Mouse (Mus musculus): ENCODE results near the gene A630095E13Rik. TPM values are rescaled to one million over a fixed set of nuclear protein-coding genes. Genes with fewer than 3 reads are reported as not detected.

A630095E13Rik gene
- total RNA-seq (2023): not detected

GRCm38 (mm10) chr9:36643276-36643675 lies at the start of gene A630095E13Rik:
Gene A630095E13Rik, minus strand, starts transcription at chr9:36643376.

GRCm38 (mm10) chr9:36692920-36693319 lies 49.7 kb upstream of the A630095E13Rik start, which contains the start of gene Acrv1:
Gene Acrv1, plus strand, starts transcription at chr9:36693220.

Other genes with a start within 250 kb of the A630095E13Rik start
- gene Gm7257, start 211.5 kb downstream of the A630095E13Rik start, total RNA-seq (2023): not detected
- not detected for gene Gm9513, start 167.7 kb downstream of the A630095E13Rik start, total RNA-seq (2023)
- not detected for gene Gm5615, start 101.4 kb downstream of the A630095E13Rik start, total RNA-seq (2023)
- gene Gm17689, start 60.7 kb downstream of the A630095E13Rik start, total RNA-seq (2023): not detected
- not detected for gene Acrv1, start 49.8 kb upstream of the A630095E13Rik start, total RNA-seq (2023)
- gene Chek1, start 83.7 kb upstream of the A630095E13Rik start, total RNA-seq (2023): 7.8 TPM
- gene Stt3a, start 124.3 kb upstream of the A630095E13Rik start, total RNA-seq (2023): 162 TPM
- gene Ei24, start 154.0 kb upstream of the A630095E13Rik start, total RNA-seq (2023): 27.8 TPM
- gene Fez1, start 178.5 kb upstream of the A630095E13Rik start, total RNA-seq (2023): not detected